Mouse (Mus musculus): ENCODE results near the gene Tsacc. TPM values are rescaled to one million over a fixed set of nuclear protein-coding genes. Genes with fewer than 3 reads are reported as not detected.
"Not testable (repeated sequence)": the region's sequence is repeated elsewhere in the genome, so short reads cannot be mapped to it uniquely, and the experiment has no call there.

The Tsacc gene
- 1 to 10 TPM; 6.9 to 8.0 TPM for total RNA-seq (2021)
- long read RNA-seq, experiment 1, partial matches to known transcripts: 1 of 9 reads
- long read RNA-seq, experiment 1, other reads (novel, unspliced or antisense): 5 of 9 reads
- long read RNA-seq, experiment 2, partial matches to known transcripts: 0 of 6 reads
- long read RNA-seq, experiment 2, other reads (novel, unspliced or antisense): 2 of 6 reads

DNA sequence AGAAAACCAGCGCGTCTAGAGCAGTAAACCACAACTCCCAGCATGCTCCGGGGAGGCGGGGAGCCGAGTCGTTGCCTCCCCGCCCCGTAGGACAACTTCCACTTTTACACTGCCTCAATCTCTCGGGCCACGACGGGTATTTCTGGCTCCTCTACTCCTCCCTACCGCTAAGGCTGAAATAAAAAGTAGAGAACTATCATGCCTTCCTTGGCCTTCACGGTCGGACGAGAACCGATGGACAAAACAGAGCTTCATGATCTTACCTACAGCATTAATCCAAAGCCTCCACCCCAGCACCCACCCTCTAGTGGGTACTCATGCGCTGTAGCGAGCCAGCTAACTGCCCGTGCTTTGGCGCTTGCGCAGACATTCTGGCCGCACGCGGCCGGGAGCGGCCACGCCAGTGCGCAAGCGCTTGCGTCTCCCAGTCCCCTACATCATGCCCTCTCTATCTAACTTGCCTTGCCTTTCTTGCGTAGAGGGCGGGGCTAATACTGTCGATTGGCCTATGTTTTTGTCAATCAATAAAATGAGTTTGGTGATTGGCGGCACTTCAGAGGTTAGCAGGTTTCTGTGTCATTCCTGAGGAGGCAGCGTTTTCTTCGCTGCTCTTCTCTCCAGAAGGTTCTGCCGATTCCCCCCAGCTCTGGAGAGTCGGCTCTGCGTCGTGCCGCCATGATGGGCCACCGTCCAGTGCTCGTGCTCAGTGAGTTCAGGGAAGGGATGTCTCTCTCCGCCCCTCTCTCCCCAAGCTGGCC, at the start of gene Tsacc, which contains the start of gene Cct3:
Tsacc (minus strand) TSS at position 439 of the 758 bp plus-strand sequence.
Cct3 (plus strand) TSS at position 556 of the 758 bp plus-strand sequence.
- DNase-seq: peak; percentile 96

DNA sequence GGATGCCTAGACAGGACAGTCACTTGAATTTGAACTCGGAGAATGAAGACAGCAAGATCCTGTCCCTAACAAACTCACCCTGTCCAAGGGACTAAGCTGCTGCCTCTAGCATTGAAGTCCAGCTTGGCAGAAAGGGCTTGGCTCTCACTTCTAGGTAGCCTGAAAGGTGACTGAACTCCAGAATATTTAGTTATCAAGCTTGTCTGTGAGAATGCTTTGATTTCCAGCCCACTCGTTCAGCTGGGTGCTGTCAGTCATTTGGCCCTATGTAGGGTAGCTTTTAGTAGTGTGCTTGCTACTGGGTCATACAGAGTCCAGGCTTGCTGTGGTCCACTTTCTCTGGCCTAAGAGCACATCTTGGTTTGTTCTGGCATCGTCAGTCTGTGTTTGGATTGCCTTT, 42.2 kb upstream of the Tsacc start:
- no peak for DNase-seq

DNA sequence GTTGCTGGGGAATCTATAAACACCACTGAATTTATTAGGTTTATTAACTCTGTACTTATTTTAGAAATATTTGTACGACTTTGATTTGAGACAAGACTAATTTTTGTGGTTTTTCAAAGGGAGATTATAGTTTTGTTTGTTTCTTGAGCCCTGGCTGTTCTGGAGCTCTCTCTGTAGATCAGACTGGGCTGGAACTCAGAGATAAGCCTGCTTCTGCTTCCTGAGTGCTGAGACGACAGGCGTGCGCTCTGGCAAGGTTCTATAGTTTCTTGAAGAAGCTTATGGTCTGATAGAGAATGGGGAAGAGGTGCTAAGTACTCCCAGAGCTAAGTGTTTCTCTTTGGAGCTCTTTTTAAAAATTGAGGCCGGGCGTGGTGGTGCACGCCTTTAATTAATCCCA, 41.5 kb upstream of the Tsacc start:
- DNase-seq: no peak

DNA sequence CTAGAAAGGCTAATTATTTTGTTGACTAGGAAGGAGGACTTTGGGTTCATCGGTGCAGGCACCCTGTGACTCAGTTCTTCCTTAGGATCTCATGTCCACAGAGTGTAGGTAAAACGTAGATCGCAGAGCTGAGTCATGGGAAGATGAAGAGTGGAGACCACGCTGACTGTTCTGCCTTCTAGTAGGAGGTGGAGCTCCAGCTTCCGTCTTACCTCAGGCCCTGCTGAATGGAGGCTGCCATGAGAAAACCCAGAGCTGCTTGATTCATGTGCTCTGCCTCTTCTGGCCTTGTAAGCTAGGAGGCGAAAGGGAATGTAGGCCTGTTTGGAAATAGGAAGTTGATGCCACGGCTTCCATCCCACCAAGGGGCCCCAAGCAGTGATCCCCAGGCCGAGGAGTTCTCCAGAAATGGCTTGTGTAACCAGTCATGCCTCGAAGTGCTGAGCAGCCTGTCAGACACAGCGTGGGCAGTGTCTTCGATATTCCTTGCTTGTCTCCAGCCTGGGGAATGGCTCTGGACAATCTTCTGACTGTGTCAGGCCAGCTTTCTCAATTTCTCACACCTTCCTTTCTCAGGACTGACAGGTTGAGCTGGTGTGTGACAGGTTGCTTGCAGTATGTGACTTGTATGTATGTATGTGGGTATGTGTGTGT, 40.7 kb upstream of the Tsacc start:
- DNase-seq: no peak

DNA sequence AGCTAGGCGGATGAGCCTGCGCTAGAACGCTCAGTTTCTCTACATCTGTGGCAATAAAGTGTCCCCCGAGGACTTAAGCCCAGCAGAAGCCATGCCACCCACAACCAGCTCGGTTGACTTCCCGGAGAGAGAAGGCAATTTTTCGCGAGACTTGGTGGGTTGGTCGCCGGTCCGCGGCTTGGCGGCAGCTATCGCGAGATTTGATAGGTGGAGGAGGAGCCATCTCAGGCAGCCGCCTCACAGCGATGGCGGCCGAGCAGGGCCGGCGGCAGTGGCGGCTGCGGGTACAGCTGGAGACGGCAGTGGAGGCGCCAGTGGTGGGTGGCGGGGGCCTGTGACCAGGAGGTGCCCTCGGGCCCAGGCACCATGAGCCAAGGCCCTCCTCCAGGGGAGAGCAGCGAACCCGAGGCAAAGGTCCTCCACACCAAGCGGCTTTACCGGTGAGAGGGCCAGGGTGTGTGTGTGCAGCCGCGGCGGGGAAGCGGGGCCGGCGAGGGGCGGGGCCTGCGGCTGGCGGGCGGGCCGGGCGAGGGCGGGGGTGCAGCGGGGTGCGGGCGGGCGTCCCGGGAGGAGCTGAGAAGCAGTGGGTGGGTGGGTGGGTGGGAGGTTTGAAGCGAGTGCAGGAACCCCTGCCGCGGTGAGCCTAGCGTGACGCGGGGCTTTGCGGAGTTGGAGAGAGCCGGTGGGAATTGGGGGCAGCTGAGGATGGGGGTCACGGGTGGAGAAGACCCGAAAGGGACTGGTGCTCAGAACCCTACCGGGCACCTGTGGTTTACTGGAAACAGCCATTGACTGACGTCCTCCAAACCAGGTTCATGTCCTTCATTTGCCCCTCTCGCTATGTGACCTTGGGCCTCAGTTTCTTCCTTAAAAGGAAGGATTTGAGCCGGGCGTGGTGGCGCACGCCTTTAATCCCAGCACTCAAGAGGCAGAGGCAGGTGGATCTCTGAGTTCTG, 39.5 kb upstream of the Tsacc start, which contains the start of the genes Tmem79 and Smg5:
Tmem79 (minus strand) TSS at position 91 of the 956 bp plus-strand sequence.
Smg5 (plus strand) TSS at position 203 of the 956 bp plus-strand sequence.
- DNase-seq: peak; percentile 97

DNA sequence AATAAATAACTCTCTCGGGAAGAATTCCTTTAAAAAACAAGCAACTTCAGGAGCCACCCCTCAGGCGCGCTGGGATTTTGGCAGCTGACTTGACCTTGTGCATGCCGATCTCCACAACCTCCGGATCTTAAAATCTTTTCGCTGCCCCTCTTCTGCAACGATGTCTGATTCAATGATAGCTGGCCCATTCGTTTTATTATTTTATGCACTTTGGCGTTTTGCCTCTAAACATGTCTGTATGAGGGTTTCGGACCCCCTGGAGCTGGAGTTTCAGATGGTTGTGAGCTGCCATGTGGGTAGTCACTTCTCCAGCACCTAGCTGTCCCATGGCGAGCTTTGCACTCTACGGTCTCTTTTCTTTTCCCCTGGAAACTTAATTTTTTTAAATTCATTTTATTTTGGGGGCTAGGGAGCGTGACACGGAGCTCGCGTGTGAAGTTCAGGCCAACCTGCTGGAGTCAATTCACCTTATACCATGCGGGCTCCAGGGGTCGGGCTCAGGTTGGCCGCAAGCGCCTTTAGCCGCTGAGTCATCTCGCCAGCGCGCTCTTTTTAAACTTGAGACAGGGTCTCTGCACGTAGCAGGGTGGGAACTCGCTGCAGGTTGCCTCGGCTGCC, 38.7 kb upstream of the Tsacc start:
- peak; percentile 35 to 55 for DNase-seq

DNA sequence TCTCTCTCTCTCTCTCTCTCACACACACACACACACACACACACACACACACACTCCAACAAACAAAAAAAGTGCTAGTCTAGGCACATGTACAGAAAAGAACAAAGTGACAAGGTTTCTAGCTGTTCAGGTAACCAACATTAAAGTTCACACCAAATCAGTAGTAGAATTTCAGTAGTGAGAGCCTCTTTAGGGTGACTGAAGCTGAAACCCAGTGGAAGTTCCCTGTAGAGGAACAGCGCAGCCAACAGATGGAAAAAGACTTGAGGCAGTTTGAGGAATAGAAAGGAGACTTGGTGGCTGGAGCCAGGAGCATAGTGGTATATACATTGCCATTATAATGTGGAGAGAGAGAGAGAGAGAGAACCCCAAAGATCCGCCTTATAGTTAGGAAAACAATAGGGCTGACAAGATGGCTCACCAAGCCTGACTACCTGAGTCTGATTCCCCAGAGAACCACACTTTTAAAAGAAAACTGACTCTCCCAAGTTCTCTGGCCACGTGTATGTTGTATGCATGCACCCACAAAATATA, 38.2 kb upstream of the Tsacc start:
- no peak for DNase-seq

DNA sequence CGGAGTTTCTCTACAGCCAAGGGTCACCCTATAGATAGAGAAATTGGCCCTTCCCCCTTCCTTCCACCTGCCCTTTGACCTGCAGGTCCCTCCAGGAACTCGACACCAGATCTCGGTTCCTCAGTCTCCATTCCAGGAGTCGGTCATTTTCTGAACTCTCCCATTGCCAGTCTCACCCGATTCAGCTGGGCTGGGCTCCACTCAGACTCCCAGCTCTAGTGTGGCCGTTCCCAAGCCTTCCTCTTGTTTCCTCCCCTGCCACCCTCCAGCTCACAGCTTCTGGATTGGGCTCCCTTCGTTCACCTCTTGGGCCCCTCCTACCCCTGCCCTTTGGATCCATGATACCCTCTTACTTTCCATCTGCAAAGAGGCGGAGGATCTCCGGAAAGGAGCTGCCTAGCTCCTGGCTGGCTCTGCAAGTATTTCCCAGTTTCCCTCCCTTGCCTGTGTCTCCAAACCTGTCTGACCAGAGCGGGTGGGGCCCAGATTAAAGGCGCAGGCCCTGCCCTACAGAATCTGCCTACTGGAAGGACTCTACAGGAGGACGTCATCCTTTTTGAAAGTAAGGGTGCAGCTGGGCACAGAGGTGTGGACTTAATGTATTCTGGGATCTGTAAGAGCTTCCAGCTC, 37.3 kb upstream of the Tsacc start:
- no peak for DNase-seq

DNA sequence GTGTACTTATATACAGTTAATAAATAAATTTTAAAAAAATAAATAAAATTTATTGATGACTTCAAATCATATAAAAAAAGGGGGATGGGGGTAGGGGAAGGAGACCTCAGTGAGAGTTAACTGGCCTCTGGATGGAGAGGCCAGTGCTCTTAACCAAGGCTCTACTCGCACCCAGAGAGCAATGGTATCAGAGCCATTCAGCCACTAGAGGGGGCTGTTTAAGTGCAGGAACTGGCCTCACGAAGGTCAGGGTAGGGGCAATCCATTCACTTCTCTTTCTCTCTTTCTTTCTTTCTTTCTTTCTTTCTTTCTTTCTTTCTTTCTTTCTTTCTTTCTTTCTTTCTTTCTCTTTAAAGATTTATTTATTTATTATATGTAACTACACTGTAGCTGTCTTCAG, 34.5 kb upstream of the Tsacc start:
- peak; percentile 57 to 77 for DNase-seq

DNA sequence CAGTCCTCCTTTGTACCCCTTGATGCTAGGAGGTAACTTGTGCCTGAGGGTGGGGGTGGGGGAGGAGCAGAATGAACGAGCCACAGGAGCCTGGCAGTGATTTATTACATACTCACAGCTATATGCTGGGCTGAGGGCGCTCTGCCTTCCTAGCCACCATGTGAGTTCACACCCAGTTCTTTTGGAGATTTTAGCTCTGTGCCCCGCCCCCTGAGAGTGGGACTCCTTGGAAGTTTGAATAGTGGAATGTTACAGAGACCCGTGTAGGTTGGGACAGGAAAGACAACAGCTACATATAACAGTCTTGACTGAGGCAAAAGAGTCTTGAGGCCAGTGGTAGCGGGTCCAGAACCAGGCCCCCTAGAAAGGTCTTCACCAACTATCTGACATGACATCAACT, 32.2 kb upstream of the Tsacc start:
- no peak for DNase-seq

DNA sequence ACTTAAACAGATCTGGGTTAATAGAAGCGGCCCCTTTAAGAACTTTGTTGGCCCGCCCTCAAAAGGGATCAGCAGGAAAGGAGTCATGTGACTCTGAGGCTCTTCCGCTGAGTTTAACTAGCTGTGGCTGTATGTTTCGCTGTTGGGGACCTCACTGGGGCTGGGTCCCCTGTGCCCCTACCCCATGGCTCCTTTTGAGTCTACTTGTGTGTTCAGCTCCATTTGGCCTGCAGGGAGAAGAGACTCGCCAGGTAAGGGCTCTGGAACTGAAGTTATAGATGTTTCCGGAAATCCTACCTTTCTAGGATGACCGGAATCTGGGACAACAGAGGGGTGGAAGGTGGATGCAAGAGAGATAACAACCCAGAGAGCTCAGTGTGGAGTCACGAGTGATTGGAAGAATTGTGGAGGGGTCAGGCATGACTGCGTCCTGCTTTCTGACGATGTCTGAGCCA, 28.2 kb upstream of the Tsacc start, which contains the start of gene Glmp:
Glmp (plus strand) TSS at position 73 of the 455 bp plus-strand sequence.
- DNase-seq: peak; percentile 62 to 74

DNA sequence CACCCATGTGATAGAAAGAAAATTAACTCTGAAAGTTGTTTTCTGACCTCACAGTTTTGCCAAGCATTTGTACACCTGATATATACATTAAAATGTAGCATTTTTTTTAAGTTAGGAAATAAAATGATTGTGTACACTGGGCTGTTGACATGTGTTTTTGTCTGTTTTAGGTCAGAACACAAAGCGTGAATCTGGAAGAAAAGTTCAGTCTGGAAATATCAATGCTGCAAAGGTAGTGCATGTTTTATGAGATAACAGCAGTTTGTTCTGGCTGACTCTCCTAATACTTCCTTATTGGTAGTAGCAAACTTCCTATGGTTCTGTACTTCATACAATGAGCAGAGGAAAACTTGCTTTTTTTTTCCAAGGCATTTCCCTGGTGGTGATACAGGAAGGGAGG, 2.4 kb upstream of the Tsacc start:
- no peak for DNase-seq

DNA sequence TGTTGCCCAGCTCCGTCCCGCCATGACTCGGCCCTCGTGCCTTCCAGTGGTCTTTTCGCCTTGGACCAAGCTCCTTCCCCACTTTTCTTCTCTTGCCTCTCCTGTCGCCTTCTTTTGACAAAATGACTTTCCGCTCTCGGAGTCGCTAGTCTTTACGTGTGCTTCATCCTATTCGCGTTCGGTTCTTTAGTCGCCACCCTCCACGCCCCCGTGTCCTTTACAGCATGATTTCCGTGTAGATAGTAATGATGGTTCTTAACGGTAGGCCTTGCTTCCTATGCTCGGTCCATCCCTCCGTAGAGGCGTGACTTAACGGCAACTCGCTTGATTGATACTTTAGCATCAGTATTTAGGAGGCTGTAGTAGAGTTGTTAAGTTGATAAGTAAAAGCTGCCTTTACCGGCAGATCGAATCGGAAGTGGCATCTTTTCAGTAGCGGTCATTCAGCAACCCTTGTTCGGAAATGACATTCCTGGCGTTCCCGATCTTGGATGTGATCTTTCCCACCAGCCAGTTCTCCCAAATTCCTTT, 587 bp upstream of the Tsacc start:
- DNase-seq: no peak

DNA sequence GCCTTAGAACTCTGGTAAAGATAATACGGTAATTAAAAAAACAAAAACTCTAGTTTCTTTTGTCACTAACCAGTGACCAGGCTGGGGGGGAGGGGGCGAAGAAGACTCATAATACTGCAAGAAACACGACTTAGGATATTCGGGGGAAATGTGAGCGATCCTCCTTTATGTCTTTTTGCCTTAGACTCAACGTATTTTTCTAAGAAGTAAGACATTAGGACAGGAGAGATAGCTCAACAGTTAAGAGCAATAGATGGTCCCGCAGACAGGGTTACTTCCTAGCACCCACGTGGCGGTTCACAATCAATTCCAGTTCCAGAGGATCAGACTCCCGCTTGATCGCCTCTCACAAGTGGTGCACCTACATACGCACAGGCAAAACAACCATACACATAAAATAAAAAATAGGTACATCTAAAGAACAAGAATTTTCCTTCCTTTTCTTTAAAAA, 664 bp downstream of the Tsacc start:
- no peak for DNase-seq

DNA sequence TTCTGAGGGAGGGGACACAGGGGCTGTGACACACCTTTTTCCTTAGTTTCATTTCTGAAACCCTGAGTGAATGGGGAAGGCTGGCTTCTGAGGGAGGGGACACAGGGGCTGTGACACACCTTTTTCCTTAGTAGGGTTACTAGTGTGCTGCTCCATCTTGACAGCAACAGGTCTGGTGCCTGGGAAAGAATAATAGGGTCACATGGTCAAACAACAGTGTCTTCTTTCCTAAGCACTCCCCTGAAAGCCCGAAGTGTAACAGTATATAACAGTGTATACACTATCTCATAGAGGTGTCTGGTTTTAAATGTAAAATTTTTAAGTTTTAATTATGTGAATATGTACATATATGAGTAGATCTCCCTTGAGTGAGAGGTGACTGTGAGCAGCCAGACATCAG, 1.5 kb downstream of the Tsacc start:
- DNase-seq: not testable (repeated sequence)

DNA sequence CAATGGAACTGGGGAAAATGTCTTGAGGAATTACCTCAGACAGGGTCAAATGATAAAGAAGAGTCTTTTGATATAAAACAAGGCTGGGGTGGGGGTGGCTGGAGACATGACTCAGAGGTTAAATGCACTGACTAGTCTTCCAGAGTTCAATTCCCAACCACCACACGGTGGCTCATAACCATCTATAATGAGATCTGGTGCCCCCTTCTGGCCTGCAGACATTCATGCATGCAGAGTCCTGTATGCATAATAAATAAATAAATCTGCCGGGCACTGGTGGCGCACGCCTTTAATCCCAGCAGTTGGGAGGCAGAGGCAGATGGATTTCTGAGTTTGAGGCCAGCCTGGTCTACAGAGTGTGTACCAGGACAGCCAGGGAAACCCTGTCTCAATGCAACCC, 4.8 kb downstream of the Tsacc start:
- peak; percentile 32 to 56 for DNase-seq

DNA sequence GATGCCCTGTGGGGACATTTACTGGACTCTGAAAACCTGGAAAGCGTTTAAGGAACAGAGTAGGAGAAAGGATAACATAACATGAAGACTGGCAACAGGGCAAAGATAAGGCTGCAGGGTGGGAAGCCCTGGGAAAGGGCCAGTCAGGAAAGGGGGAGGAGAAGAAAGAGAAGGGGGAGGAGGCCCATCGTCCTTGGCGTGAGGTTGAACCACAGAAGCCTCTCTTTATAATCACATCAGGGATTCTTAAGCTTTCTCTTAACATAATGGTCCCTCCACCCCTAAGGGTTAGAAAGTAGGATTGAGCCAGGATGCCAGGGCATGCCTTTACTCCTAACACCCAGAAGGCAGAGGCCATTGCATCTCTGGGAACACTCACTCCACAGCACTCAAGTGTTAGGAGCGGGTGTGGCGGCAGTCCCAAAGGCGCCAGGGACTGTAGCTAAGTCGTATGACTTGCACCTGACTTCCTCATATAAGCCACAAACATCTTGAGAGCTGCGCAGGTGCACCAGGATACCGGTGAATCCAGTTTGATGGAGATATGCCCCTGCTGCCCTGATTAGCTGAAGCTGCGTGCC, 8.6 kb downstream of the Tsacc start:
- DNase-seq: not testable (repeated sequence)

DNA sequence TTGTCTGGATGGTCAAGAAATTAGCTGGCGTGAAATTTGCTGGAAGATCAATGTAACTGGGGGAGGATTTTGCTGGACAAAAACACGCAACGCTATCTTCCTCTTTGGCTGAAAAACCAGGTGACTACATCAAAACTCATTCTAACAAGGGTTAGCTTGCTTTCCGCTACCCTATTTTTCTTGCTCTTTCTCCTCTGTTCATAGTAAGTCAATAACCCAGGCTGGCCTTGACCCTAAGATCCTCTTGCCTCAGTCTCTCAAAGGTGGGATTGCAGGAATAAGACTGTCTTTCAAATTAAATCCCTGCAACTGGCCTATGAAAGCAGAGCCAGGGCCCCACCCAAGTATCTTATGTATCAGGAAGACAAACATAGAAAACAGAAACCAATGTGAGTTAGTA, 9.7 kb downstream of the Tsacc start, which contains the start of gene Gm38392:
Gm38392 (minus strand) TSS at position 101 of the 400 bp plus-strand sequence.
- no peak for DNase-seq

DNA sequence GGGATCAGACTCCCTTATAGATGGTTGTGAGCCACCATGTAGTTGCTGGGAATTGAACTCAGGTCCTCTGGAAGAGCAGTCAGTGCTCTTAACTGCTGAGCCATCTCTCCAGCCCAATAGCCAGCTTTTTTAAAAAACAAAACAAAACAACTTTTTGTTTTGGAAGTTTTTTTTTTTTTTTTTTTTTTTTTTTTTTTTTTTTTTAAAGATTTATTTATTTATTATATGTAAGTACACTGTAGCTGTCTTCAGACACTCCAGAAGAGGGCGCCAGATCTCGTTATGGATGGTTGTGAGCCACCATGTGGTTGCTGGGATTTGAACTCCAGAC, 11.3 kb downstream of the Tsacc start:
- DNase-seq: not testable (repeated sequence)
